Mouse (Mus musculus) heart, embryonic 11.5 days (tissue): ENCODE measurements around the gene Atm. TPM values are rescaled to one million over a fixed set of nuclear protein-coding genes. Genes with fewer than 3 reads are reported as not detected.

Experiments
- microRNA-seq: library from miRNA; unstranded; fragments of <30 nt; microRNA quantifications from one replicate; pipeline ENCODE4, GENCODE M21; 2016; ENCODE audit warnings: borderline number of aligned reads
- polyA plus RNA-seq: library from polyadenylated mRNA; unstranded; fragments of >200 nt; fragmentation: Nextera tagmentation; extraction: Ambion mirVana; gene quantifications from 2 replicates; pipeline ENCODE4 v1.2.1, GENCODE M21; 2014

The Atm gene
- polyA plus RNA-seq, 1 experiment from 2014 or later, result 12.6 TPM

Small RNA genes lying within 50 kb of the gene (microRNA-seq; reads per million reads assigned to microRNA genes)
- gene Mir130c, result not detected

Other genes starting within 250 kb of the Atm start
- 0.31 and 0.46 TPM in 2 replicates for gene Exph5, start 235.1 kb downstream of the Atm start, polyA plus RNA-seq
- gene Kdelc2, start 152.7 kb downstream of the Atm start, polyA plus RNA-seq, result 19.3 and 20.9 TPM in 2 replicates
- gene 4930550C14Rik, start 134.4 kb downstream of the Atm start, polyA plus RNA-seq, result 0.30 and 0.54 TPM in 2 replicates
- gene Npat, start 307 bp upstream of the Atm start, polyA plus RNA-seq, result 18.3 and 18.9 TPM in 2 replicates
- 156 and 165 TPM in 2 replicates for gene Acat1, start 73.6 kb upstream of the Atm start, polyA plus RNA-seq
- 29.6 and 30.0 TPM in 2 replicates for gene Cul5, start 133.3 kb upstream of the Atm start, polyA plus RNA-seq
- gene Rab39, start 169.5 kb upstream of the Atm start, polyA plus RNA-seq, result 0.27 and 0.63 TPM in 2 replicates
- 0.82 and 1.2 TPM in 2 replicates for gene Slc35f2, start 234.8 kb upstream of the Atm start, polyA plus RNA-seq